Mouse (Mus musculus): ENCODE measurements around the gene Kng2.

DNA sequence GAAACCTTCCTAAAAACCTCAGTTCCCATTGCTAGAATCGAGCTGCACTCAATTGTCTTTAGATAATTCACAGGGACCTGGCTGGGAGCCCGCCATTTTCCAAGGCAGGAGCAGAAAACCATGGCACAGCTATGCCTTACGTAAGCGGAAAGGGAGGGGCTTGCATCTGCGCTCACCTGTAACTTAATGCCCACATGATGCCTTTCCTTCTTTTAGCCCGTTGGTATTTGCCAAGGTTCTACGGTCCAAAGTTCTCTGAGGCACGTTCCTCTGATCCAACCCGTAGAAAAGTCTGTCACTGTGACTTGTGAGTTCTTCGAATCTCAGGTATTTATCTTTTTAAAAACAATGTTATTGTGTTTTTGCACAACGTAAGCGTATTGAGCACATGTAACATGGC, 91.7 kb downstream of the Kng2 start:
- TF ChIP-seq POLR2A (IDR thresholded peaks at IDR 0.05; ENCODE audit: borderline replicate concordance, extremely low read depth, insufficient read depth, insufficient read length, poor library complexity, severe bottlenecking) (no peak), CTCF (IDR thresholded peaks at IDR 0.05; ENCODE audit: borderline replicate concordance, extremely low read depth, insufficient read depth, insufficient read length) (no peak)
